Mouse (Mus musculus): ENCODE results near the gene Lbp. TPM values are rescaled to one million over a fixed set of nuclear protein-coding genes. Genes with fewer than 3 reads are reported as not detected.

Lbp gene
- polyA plus RNA-seq (2012; fragmentation: generic; extraction: Trizol): 10 to 100 TPM in 1 of 2 experiments, under 1 TPM in 1; 0.60 to 28.8 TPM

GRCm38 (mm10) chr2:158305948-158306695 lies at the start of gene Lbp:
Lbp (plus strand) TSS chr2:158306493.

DNA sequence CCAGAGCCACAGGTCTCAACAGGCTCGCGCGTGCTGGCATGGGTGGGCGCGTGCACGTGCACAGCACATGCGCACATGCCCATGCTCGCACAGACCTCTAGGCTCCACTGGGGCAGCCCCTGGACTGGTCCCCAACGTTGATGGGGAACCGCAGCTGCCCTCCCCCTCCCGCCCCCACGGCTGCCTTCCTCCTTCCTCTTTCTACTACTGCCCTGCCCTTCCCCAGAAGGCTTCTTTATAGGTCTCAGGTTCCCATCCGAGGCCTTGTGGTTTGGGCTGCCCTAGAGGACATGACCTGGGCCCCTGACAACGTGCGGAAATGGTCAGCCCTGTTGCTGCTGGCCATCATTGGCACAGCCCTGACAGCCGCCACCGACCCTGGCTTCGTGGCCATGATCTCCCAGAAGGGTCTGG lies 48.3 kb upstream of the Lbp start, which contains the start of gene Bpi:
Gene Bpi, plus strand, starts transcription at position 90 of the 414 bp plus-strand sequence.

DNA sequence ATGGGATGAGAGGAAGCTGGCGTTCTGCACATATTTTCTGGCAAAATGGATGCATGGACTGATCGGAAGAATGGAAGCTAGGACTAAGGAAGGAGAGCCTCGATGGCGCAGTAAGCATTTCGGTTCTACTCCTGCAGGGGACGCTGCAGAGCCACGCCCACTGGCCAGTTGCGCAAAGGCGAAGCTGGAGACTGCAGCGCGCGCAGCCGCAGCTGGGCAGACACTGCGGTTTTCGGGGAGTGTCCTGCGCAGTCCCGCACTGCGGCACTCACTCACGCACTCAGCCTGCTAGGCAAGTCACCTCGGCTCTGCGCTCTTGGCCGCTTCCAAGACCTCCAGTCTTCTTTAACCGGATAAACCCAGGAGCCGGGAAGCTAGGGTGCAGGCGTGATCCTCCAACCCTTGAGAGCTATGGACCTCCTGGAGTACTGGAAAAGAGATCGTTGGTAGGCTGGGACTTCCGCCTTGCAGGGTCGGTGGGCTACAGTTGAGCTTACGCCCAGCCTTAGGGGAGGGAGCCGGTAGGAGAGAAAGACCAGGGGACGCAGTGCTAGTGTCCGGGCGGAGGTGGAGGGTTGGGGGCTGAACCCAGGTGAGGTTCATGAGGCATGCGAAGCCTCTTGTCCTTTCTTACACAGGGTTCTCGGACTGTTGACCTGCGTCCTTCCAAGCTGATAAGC lies 69.3 kb downstream of the Lbp start, which contains the start of gene Snhg11:
Gene Snhg11, plus strand, starts transcription at position 196 of the 680 bp plus-strand sequence.

Other genes starting within 250 kb of the Lbp start
- 10 to 100 TPM in 1 of 2 experiments, 1 to 10 TPM in 1; 7.2 to 12.8 TPM for gene Tgm2, start 160.1 kb upstream of the Lbp start, polyA plus RNA-seq (2012; fragmentation: generic; extraction: Trizol)
- gene D630003M21Rik, start 77.3 kb upstream of the Lbp start, polyA plus RNA-seq (2012; fragmentation: generic; extraction: Trizol): not detected
- not detected for gene Bpi, start 48.4 kb upstream of the Lbp start, polyA plus RNA-seq (2012; fragmentation: generic; extraction: Trizol)
- not detected for gene Snhg11, start 69.1 kb downstream of the Lbp start, polyA plus RNA-seq (2012; fragmentation: generic; extraction: Trizol)
- gene Ralgapb, start 103.4 kb downstream of the Lbp start, polyA plus RNA-seq (2012; fragmentation: generic; extraction: Trizol): 1 to 10 TPM in 1 of 2 experiments, under 1 TPM in 1; 0.63 to 6.7 TPM
- gene Adig, start 196.1 kb downstream of the Lbp start, polyA plus RNA-seq (2012; fragmentation: generic; extraction: Trizol): not detected
- under 1 TPM in 1 of 2 experiments, not detected in 1; 0.05 TPM for gene Arhgap40, start 206.3 kb downstream of the Lbp start, polyA plus RNA-seq (2012; fragmentation: generic; extraction: Trizol)

Measured in C3H10T1/2 (cell line).